Mouse (Mus musculus) urinary bladder, postnatal 0 days (tissue): ENCODE measurements around the gene Zfp985. TPM values are rescaled to one million over a fixed set of nuclear protein-coding genes. Genes with fewer than 3 reads are reported as not detected.

Experiments
- polyA plus RNA-seq: library from polyadenylated mRNA; unstranded; fragments of >200 nt; fragmentation: Nextera tagmentation; extraction: Ambion mirVana; gene quantifications from 2 replicates; pipeline ENCODE4 v1.2.1, GENCODE M21; 2015

Gene Zfp985
- 0.07 TPM in 1 of 2 replicates, not detected in the other for polyA plus RNA-seq

GRCm38 (mm10) chr4:147553071-147553470 is at the start of gene Zfp985:
Gene Zfp985 (plus strand): TSS chr4:147553277.

GRCm38 (mm10) chr4:147539918-147540317 is 13.2 kb upstream of the Zfp985 start, which contains the start of gene Gm16503:
Gene Gm16503 (plus strand): TSS chr4:147540218.

Other genes with a start within 250 kb of the Zfp985 start
- gene Zfp988, start 247.6 kb upstream of the Zfp985 start, polyA plus RNA-seq: 0.05 TPM in 1 of 2 replicates, not detected in the other
- 0.11 and 0.19 TPM in 2 replicates for gene Zfp978, start 192.0 kb upstream of the Zfp985 start, polyA plus RNA-seq
- gene Zfp982, start 60.9 kb upstream of the Zfp985 start, polyA plus RNA-seq: 2.1 and 2.8 TPM in 2 replicates
- 0.06 TPM in 1 of 2 replicates, not detected in the other for gene Gm16503, start 13.1 kb upstream of the Zfp985 start, polyA plus RNA-seq
- 1.6 and 1.7 TPM in 2 replicates for gene Zfp979, start 89.2 kb downstream of the Zfp985 start, polyA plus RNA-seq
- gene Zfp534, start 149.3 kb downstream of the Zfp985 start, polyA plus RNA-seq: not detected in 2 replicates